Mouse (Mus musculus): ENCODE data around the gene Gipc3. TPM values are rescaled to one million over a fixed set of nuclear protein-coding genes. Genes with fewer than 3 reads are reported as not detected.

The Gipc3 gene
- polyA plus RNA-seq, 1 experiment from 2014 or later: not detected

DNA sequence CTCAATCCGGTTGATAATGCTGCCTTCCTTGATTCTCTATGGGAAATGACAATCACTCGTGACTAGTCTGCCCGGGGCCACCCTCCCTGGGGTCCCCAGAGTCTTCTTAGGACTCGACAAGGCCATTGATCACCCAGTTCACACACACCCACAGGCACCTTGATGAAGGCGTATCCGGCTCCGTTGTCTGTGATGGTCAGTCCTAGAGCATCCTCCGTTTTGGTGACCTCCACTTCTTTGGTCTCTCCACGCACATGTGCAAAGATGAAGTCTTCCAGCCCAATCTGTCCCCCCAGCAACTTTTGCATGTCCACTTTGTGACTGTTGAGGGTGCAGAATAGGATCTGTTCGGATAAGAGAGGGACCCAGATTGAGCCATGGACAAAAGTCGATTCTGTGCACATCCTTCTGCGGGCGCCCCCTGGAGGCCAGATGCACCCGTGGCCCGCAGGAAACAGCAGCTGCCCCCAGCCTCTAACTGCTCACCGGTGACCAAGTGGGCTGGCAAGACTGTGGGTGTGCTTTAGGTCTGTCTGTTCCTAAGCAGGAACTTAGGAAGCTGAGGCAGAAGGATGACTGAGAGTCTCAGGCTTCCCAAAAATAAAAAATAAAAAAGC lies 1.6 kb downstream of the Gipc3 start:
- 40% methylated on average over 16 of the region's 16 CpGs for WGBS
- Histone ChIP-seq H3K9ac (ENCODE audit: low read depth, low read length) (no peak overlapping the region), H3K9me3 (replicated peaks; ENCODE audit: control insufficient read depth, low read length, poor library complexity, severe bottlenecking) (no peaks in the 10 kb centered on the region), H3K4me2 (ENCODE audit: low read length) (no peak overlapping the region), H3K27ac (ENCODE audit: low read length) (no peak overlapping the region), H3K27me3 (ENCODE audit: control insufficient read depth, insufficient read depth, low read depth, low read length) (peaks cover 38% of the 10 kb centered on the region), H3K36me3 (ENCODE audit: control insufficient read depth, insufficient read depth, low read length) (no peaks in the 10 kb centered on the region), H3K4me3 (ENCODE audit: low read depth, low read length) (no peak overlapping the region), H3K4me1 (ENCODE audit: control insufficient read depth, insufficient read depth, low read length) (peaks cover 8% of the 10 kb centered on the region)
- no peak for ATAC-seq

- no peaks in the 10 kb centered on the region for H3K36me3 ChIP-seq (ENCODE audit: control insufficient read depth, insufficient read depth, low read length)
- no peak for ATAC-seq
- peaks cover 38% of the 10 kb centered on the region for H3K27me3 ChIP-seq (ENCODE audit: control insufficient read depth, insufficient read depth, low read depth, low read length)
- H3K4me3 ChIP-seq (ENCODE audit: low read depth, low read length): no peak overlapping the region
- H3K4me1 ChIP-seq (ENCODE audit: control insufficient read depth, insufficient read depth, low read length): peaks cover 6% of the 10 kb centered on the region
- no peaks in the 10 kb centered on the region for H3K9me3 ChIP-seq (replicated peaks; ENCODE audit: control insufficient read depth, low read length, poor library complexity, severe bottlenecking)
- WGBS: 37% methylated on average over 17 of the region's 17 CpGs
- no peak overlapping the region for H3K4me2 ChIP-seq (ENCODE audit: low read length)
- H3K27ac ChIP-seq (ENCODE audit: low read length): no peak overlapping the region
- no peak overlapping the region for H3K9ac ChIP-seq (ENCODE audit: low read depth, low read length)
Measured at GRCm38 (mm10) chr10:81340551-81341332, 2.3 kb downstream of the Gipc3 start.

- H3K4me3 ChIP-seq (ENCODE audit: low read depth, low read length): no peak overlapping the region
- 96% methylated on average over 4 of the region's 4 CpGs for WGBS
- H3K9ac ChIP-seq (ENCODE audit: low read depth, low read length): no peak overlapping the region
- H3K4me2 ChIP-seq (ENCODE audit: low read length): no peak overlapping the region
- no peaks in the 10 kb centered on the region for H3K4me1 ChIP-seq (ENCODE audit: control insufficient read depth, insufficient read depth, low read length)
- H3K27ac ChIP-seq (ENCODE audit: low read length): no peak overlapping the region
- H3K27me3 ChIP-seq (ENCODE audit: control insufficient read depth, insufficient read depth, low read depth, low read length): peaks cover 25% of the 10 kb centered on the region
- no peak for ATAC-seq
- no peaks in the 10 kb centered on the region for H3K9me3 ChIP-seq (replicated peaks; ENCODE audit: control insufficient read depth, low read length, poor library complexity, severe bottlenecking)
- H3K36me3 ChIP-seq (ENCODE audit: control insufficient read depth, insufficient read depth, low read length): no peaks in the 10 kb centered on the region
Measured at GRCm38 (mm10) chr10:81336558-81336957, 6.5 kb downstream of the Gipc3 start.

- H3K4me3 ChIP-seq (ENCODE audit: low read depth, low read length): no peak overlapping the region
- H3K4me1 ChIP-seq (ENCODE audit: control insufficient read depth, insufficient read depth, low read length): no peaks in the 10 kb centered on the region
- no peak overlapping the region for H3K27ac ChIP-seq (ENCODE audit: low read length)
- no peaks in the 10 kb centered on the region for H3K36me3 ChIP-seq (ENCODE audit: control insufficient read depth, insufficient read depth, low read length)
- no peak overlapping the region for H3K4me2 ChIP-seq (ENCODE audit: low read length)
- WGBS: 39% methylated on average over 17 of the region's 19 CpGs
- no peak for ATAC-seq
- peak overlapping the region; percentile 25; the same call in 1 of the 2 replicates for H3K9ac ChIP-seq (ENCODE audit: low read depth, low read length)
- peaks cover 18% of the 10 kb centered on the region for H3K27me3 ChIP-seq (ENCODE audit: control insufficient read depth, insufficient read depth, low read depth, low read length)
- H3K9me3 ChIP-seq (replicated peaks; ENCODE audit: control insufficient read depth, low read length, poor library complexity, severe bottlenecking): no peaks in the 10 kb centered on the region
Measured at GRCm38 (mm10) chr10:81335393-81336340, 7.4 kb downstream of the Gipc3 start.

DNA sequence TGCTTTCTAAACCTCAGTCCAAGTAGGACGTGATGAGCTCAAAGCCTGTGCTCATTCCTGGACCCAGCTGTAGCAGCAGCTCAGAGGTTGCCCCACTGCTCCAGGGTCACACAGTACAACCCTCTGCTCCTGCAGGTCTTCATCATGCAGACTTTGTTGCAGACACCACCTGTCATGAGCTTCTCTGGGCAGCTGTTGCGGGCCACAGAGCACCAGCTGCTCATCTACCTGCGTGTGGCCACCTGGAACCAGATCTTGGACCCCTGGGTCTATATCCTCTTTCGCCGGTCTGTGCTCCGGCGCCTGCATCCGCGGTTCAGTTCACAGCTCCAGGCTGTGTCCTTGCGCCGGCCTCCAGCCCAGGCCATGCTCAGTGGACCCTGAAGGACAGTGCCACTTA lies 8.7 kb downstream of the Gipc3 start:
- H3K27ac ChIP-seq (ENCODE audit: low read length): no peak overlapping the region
- 59% methylated on average over 11 of the region's 11 CpGs for WGBS
- H3K4me3 ChIP-seq (ENCODE audit: low read depth, low read length): no peak overlapping the region
- no peak for ATAC-seq
- no peak overlapping the region for H3K9ac ChIP-seq (ENCODE audit: low read depth, low read length)
- peaks cover 18% of the 10 kb centered on the region for H3K27me3 ChIP-seq (ENCODE audit: control insufficient read depth, insufficient read depth, low read depth, low read length)
- no peak overlapping the region for H3K4me2 ChIP-seq (ENCODE audit: low read length)
- no peaks in the 10 kb centered on the region for H3K9me3 ChIP-seq (replicated peaks; ENCODE audit: control insufficient read depth, low read length, poor library complexity, severe bottlenecking)
- no peaks in the 10 kb centered on the region for H3K36me3 ChIP-seq (ENCODE audit: control insufficient read depth, insufficient read depth, low read length)
- no peaks in the 10 kb centered on the region for H3K4me1 ChIP-seq (ENCODE audit: control insufficient read depth, insufficient read depth, low read length)

DNA sequence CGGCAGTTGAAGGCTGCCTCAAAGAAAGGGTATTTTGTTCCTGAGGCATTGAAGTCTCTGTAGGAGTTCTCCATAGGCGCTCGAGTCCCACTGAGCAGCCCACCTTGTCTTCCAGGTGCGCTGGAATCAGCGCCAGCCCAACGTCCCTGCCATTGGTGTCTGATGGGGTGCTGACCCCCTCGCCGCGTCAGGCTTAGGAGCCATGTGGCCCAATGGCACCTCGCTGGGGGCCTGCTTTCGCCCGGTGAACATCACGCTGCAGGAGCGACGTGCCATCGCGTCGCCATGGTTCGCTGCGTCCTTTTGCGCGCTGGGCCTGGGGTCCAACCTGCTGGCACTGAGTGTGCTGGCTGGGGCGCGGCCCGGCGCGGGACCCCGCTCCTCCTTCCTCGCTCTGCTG lies 10.8 kb downstream of the Gipc3 start:
- no peaks in the 10 kb centered on the region for H3K9me3 ChIP-seq (replicated peaks; ENCODE audit: control insufficient read depth, low read length, poor library complexity, severe bottlenecking)
- no peak overlapping the region for H3K4me3 ChIP-seq (ENCODE audit: low read depth, low read length)
- H3K27me3 ChIP-seq (ENCODE audit: control insufficient read depth, insufficient read depth, low read depth, low read length): peaks cover 18% of the 10 kb centered on the region
- H3K9ac ChIP-seq (ENCODE audit: low read depth, low read length): no peak overlapping the region
- no peak overlapping the region for H3K27ac ChIP-seq (ENCODE audit: low read length)
- 12% methylated on average over 27 of the region's 29 CpGs for WGBS
- H3K36me3 ChIP-seq (ENCODE audit: control insufficient read depth, insufficient read depth, low read length): no peaks in the 10 kb centered on the region
- H3K4me2 ChIP-seq (ENCODE audit: low read length): no peak overlapping the region
- ATAC-seq: no peak
- H3K4me1 ChIP-seq (ENCODE audit: control insufficient read depth, insufficient read depth, low read length): no peaks in the 10 kb centered on the region

GRCm38 (mm10) chr10:81330007-81330406 lies 13.1 kb downstream of the Gipc3 start:
- Histone ChIP-seq H3K9ac (ENCODE audit: low read depth, low read length) (no peak overlapping the region), H3K4me3 (ENCODE audit: low read depth, low read length) (no peak overlapping the region), H3K36me3 (ENCODE audit: control insufficient read depth, insufficient read depth, low read length) (peaks cover 16% of the 10 kb centered on the region), H3K27me3 (ENCODE audit: control insufficient read depth, insufficient read depth, low read depth, low read length) (peaks cover 18% of the 10 kb centered on the region), H3K4me1 (ENCODE audit: control insufficient read depth, insufficient read depth, low read length) (no peaks in the 10 kb centered on the region), H3K27ac (ENCODE audit: low read length) (no peak overlapping the region), H3K9me3 (replicated peaks; ENCODE audit: control insufficient read depth, low read length, poor library complexity, severe bottlenecking) (no peaks in the 10 kb centered on the region), H3K4me2 (ENCODE audit: low read length) (no peak overlapping the region)
- 63% methylated on average over 4 of the region's 4 CpGs for WGBS
- no peak for ATAC-seq

GRCm38 (mm10) chr10:81329194-81329975 lies 13.7 kb downstream of the Gipc3 start:
- 0 out of 2 replicates have a peak overlapping the region, but pooled peaks have one; percentile 20 for H3K9ac ChIP-seq (ENCODE audit: low read depth, low read length)
- no peak for ATAC-seq
- no peak overlapping the region for H3K4me2 ChIP-seq (ENCODE audit: low read length)
- H3K9me3 ChIP-seq (replicated peaks; ENCODE audit: control insufficient read depth, low read length, poor library complexity, severe bottlenecking): no peaks in the 10 kb centered on the region
- peaks cover 18% of the 10 kb centered on the region for H3K27me3 ChIP-seq (ENCODE audit: control insufficient read depth, insufficient read depth, low read depth, low read length)
- H3K4me1 ChIP-seq (ENCODE audit: control insufficient read depth, insufficient read depth, low read length): no peaks in the 10 kb centered on the region
- no peak overlapping the region for H3K27ac ChIP-seq (ENCODE audit: low read length)
- WGBS: 77% methylated on average over 10 of the region's 10 CpGs
- H3K4me3 ChIP-seq (ENCODE audit: low read depth, low read length): no peak overlapping the region
- H3K36me3 ChIP-seq (ENCODE audit: control insufficient read depth, insufficient read depth, low read length): peaks cover 21% of the 10 kb centered on the region

All from midbrain, embryonic 16.5 days (tissue).